9 mouse cellular contexts compared by ENCODE assay signal in genomic region chr5:130044201-130044695, GRCm38 (mm10). TPM values are rescaled to one million over a fixed set of nuclear protein-coding genes. Genes with fewer than 3 reads are reported as not detected.
DNase-seq lines count a peak whose midpoint lies in the region; ATAC-seq lines count a peak whose summit lies in the region.
"Had no signal": no experiment of that assay in that cellular context is flagged by ENCODE, and none has a peak within 500 bp of the region (broad histone marks: within the 10 kb centered on the region; RNA-seq: fewer than 3 reads in every experiment).

No protein-coding gene starts in this region.

- WGBS in hindbrain, embryonic 16.5 days = 67% methylated on average over 7 of the region's 7 CpGs

- H3K4me2 ChIP-seq in hindbrain, embryonic 16.5 days (ENCODE audit: low read length) = no peak overlapping the region

- peak; percentile 70 for ATAC-seq in megakaryocyte, adult 5-6 weeks (ENCODE audit: poor library complexity, severe bottlenecking)
- no peak for ATAC-seq in hindbrain, embryonic 16.5 days

- H3K9ac ChIP-seq in hindbrain, embryonic 16.5 days (ENCODE audit: low read depth, low read length) = no peak overlapping the region

- H3K9me3 ChIP-seq in hindbrain, embryonic 16.5 days (ENCODE audit: control insufficient read depth, low read length) = no peaks in the 10 kb centered on the region

- H3K27me3 ChIP-seq in hindbrain, embryonic 16.5 days (replicated peaks; ENCODE audit: control insufficient read depth, insufficient read depth, low read length) = no peaks in the 10 kb centered on the region

- peaks cover 31% of the 10 kb centered on the region for H3K36me3 ChIP-seq in hindbrain, embryonic 16.5 days (ENCODE audit: control insufficient read depth, insufficient read depth, low read length)

- DNase-seq in right cerebral cortex, adult 18-20 months = peak; percentile 58
- no peak for DNase-seq in right cerebral cortex, postnatal 25 days
- peak; percentile 63 to 70 for DNase-seq in adrenal gland, postnatal 36 days
- peak; percentile 30 to 74 for DNase-seq in frontal cortex, adult 2 months (ENCODE audit: extremely low spot score in 1 of 2, low spot score in 1 of 2)
- peak; percentile 48 to 67 for DNase-seq in kidney, postnatal 4 days

- no peak overlapping the region for H3K4me3 ChIP-seq in hindbrain, embryonic 16.5 days (ENCODE audit: low read length)
- H3K4me3 ChIP-seq: erythroblast, embryonic 14.5 days had no signal

- no peaks in the 10 kb centered on the region for H3K4me1 ChIP-seq in hindbrain, embryonic 16.5 days (ENCODE audit: control insufficient read depth, insufficient read depth, low read depth, low read length)

- H3K27ac ChIP-seq in hindbrain, embryonic 16.5 days (ENCODE audit: low read depth, low read length) = no peak overlapping the region
- H3K27ac ChIP-seq: macrophage had no signal

RNA-seq across cellular contexts. Expression of gene Crcp, which starts 15.2 kb away (rescaled TPM):
- 10 to 100 TPM; 27.2 to 39.6 TPM for total RNA-seq in adrenal gland, postnatal 36 days (2021)
- 41.8 and 44.8 TPM in 2 replicates for polyA plus RNA-seq in frontal cortex, adult 2 months (2012; rRNA removed)
- 49.4 and 54.0 TPM in 2 replicates for total RNA-seq in megakaryocyte, adult 5-6 weeks (2015)
- total RNA-seq in megakaryocyte, adult 5-6 weeks (2017) = 48.3 and 53.8 TPM in 2 replicates
- 78.0 and 92.1 TPM in 2 replicates for polyA plus RNA-seq in hindbrain, embryonic 16.5 days (2015; fragmentation: Nextera tagmentation; extraction: Ambion mirVana)

RNA-seq across cellular contexts. Expression of gene Asl, which starts 15.2 kb away (rescaled TPM):
- 100 to 1,000 TPM in 1 of 2 experiments, 10 to 100 TPM in 1; 100.0 to 138 TPM for total RNA-seq in adrenal gland, postnatal 36 days (2021)
- 25.0 and 29.6 TPM in 2 replicates for polyA plus RNA-seq in frontal cortex, adult 2 months (2012; rRNA removed)
- 20.2 and 29.5 TPM in 2 replicates for total RNA-seq in megakaryocyte, adult 5-6 weeks (2015)
- 21.3 and 25.7 TPM in 2 replicates for total RNA-seq in megakaryocyte, adult 5-6 weeks (2017)
- 39.3 and 49.5 TPM in 2 replicates for polyA plus RNA-seq in hindbrain, embryonic 16.5 days (2015; fragmentation: Nextera tagmentation; extraction: Ambion mirVana)

RNA-seq across cellular contexts. Expression of gene Tpst1, which starts 28.9 kb away (rescaled TPM):
- total RNA-seq in adrenal gland, postnatal 36 days (2021) = 10 to 100 TPM; 47.8 to 48.8 TPM
- 32.1 and 34.5 TPM in 2 replicates for polyA plus RNA-seq in frontal cortex, adult 2 months (2012; rRNA removed)
- 14.9 and 18.5 TPM in 2 replicates for total RNA-seq in megakaryocyte, adult 5-6 weeks (2015)
- total RNA-seq in megakaryocyte, adult 5-6 weeks (2017) = 8.2 and 12.4 TPM in 2 replicates
- 58.3 and 59.2 TPM in 2 replicates for polyA plus RNA-seq in hindbrain, embryonic 16.5 days (2015; fragmentation: Nextera tagmentation; extraction: Ambion mirVana)

RNA-seq across cellular contexts. Expression of gene Gusb, which starts 41.4 kb away (rescaled TPM):
- 10 to 100 TPM; 48.1 to 53.8 TPM for total RNA-seq in adrenal gland, postnatal 36 days (2021)
- polyA plus RNA-seq in frontal cortex, adult 2 months (2012; rRNA removed) = 18.3 and 22.1 TPM in 2 replicates
- total RNA-seq in megakaryocyte, adult 5-6 weeks (2015) = 101 and 111 TPM in 2 replicates
- 63.9 and 70.8 TPM in 2 replicates for total RNA-seq in megakaryocyte, adult 5-6 weeks (2017)
- polyA plus RNA-seq in hindbrain, embryonic 16.5 days (2015; fragmentation: Nextera tagmentation; extraction: Ambion mirVana) = 35.8 and 37.3 TPM in 2 replicates
